Mouse (Mus musculus): ENCODE measurements around the gene Stx8. TPM values are rescaled to one million over a fixed set of nuclear protein-coding genes. Genes with fewer than 3 reads are reported as not detected.

The Stx8 gene
- total RNA-seq, 1 experiment from 2014 or later = 12.3 TPM

GRCm38 (mm10) chr11:68023811-68024369, 57.9 kb downstream of the Stx8 start:
- no peak for ATAC-seq (replicated peaks in 1 of 2; ENCODE audit: insufficient read depth in 1 of 2, low FRiP score in 2 of 2, low TSS enrichment in 1 of 2, low read depth in 1 of 2, poor library complexity in 2 of 2, severe bottlenecking in 2 of 2)

- ATAC-seq (replicated peaks in 1 of 2; ENCODE audit: insufficient read depth in 1 of 2, low FRiP score in 2 of 2, low TSS enrichment in 1 of 2, low read depth in 1 of 2, poor library complexity in 2 of 2, severe bottlenecking in 2 of 2) = no peak
Measured at GRCm38 (mm10) chr11:68026590-68026989, 60.6 kb downstream of the Stx8 start.

DNA sequence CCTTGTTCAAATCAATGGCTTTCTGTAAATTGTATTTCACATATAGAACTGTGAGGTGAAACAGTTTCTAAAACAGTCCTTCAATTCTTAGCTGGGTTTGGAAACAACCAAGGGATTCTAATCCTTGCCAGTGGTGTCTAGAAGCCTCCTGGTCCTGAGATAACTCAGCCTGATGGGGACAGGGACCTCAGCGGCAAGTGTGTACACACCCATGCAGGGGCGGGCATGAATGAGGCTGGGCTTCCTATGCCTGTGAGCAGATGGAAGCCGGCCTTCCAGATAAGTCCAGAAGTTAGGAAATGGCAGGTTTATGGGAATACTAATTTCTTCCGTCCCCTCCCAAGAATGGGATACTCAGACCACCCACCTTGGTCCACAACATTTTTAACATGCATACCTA, 63.1 kb downstream of the Stx8 start:
- no peak for ATAC-seq (replicated peaks in 1 of 2; ENCODE audit: insufficient read depth in 1 of 2, low FRiP score in 2 of 2, low TSS enrichment in 1 of 2, low read depth in 1 of 2, poor library complexity in 2 of 2, severe bottlenecking in 2 of 2)

DNA sequence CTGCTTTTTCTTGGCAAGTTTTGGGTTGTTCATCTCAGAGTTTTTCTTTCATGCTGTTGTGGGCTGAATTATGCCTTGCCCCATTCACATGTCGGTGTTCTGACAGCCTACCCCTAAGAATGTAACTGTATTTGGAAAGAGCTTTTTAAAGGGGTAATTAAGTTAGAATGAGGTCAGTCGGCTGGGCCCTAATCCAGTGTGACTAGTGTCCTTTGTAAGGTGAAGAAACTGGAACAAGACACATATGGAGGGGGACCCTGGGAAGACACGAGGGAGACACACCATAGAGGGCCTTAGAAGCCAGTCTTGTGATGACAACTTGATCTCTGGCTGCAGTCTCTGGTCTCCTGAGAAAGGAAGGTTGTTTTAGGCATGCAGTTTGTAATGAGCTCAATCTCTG, 63.9 kb downstream of the Stx8 start:
- no peak for ATAC-seq (replicated peaks in 1 of 2; ENCODE audit: insufficient read depth in 1 of 2, low FRiP score in 2 of 2, low TSS enrichment in 1 of 2, low read depth in 1 of 2, poor library complexity in 2 of 2, severe bottlenecking in 2 of 2)

DNA sequence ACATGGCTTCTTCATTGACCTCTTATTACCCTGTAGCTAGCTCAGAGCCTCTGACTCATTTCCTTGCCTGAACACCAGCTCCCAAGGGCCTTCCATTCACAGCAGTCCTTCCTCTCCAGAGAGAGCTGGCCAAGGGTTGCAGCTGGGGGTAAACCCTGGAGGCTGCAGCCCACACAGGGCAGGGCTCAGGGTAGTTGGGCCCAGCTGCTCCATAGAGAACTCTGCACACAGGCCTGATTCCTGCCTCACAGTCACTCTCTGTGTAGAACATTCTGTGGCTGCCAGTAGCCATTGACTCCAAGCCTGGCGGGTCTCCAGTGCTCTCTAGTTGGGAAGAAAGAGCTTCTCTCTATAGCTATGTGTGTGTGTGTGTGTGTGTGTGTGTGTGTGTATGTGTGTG, 64.8 kb downstream of the Stx8 start:
- no peak for ATAC-seq (replicated peaks in 1 of 2; ENCODE audit: insufficient read depth in 1 of 2, low FRiP score in 2 of 2, low TSS enrichment in 1 of 2, low read depth in 1 of 2, poor library complexity in 2 of 2, severe bottlenecking in 2 of 2)

DNA sequence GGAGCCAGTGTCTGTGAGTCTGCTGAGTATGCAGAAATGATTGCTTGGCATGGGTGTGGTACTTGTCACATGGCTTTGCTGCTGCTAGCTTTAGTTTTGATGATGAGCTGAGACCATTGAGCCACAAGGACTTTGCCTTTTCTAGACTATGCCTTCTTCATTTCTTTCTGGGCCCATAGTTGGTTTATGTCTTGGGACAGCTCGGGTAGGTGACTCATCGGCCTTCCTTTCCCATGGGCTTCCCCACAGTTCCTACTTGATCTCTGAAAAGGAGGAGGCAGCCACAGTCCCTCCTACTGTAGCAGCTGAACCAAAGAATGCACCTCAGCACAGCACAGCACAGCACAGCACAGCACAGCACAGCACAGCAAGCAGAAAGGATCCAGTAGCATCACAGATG, 66.5 kb downstream of the Stx8 start:
- no peak for ATAC-seq (replicated peaks in 1 of 2; ENCODE audit: insufficient read depth in 1 of 2, low FRiP score in 2 of 2, low TSS enrichment in 1 of 2, low read depth in 1 of 2, poor library complexity in 2 of 2, severe bottlenecking in 2 of 2)

GRCm38 (mm10) chr11:68033331-68033926, 67.4 kb downstream of the Stx8 start:
- ATAC-seq (replicated peaks in 1 of 2; ENCODE audit: insufficient read depth in 1 of 2, low FRiP score in 2 of 2, low TSS enrichment in 1 of 2, low read depth in 1 of 2, poor library complexity in 2 of 2, severe bottlenecking in 2 of 2) = no peak

GRCm38 (mm10) chr11:68034422-68034821, 68.4 kb downstream of the Stx8 start:
- ATAC-seq (replicated peaks in 1 of 2; ENCODE audit: insufficient read depth in 1 of 2, low FRiP score in 2 of 2, low TSS enrichment in 1 of 2, low read depth in 1 of 2, poor library complexity in 2 of 2, severe bottlenecking in 2 of 2) = no peak

- no peak for ATAC-seq (replicated peaks in 1 of 2; ENCODE audit: insufficient read depth in 1 of 2, low FRiP score in 2 of 2, low TSS enrichment in 1 of 2, low read depth in 1 of 2, poor library complexity in 2 of 2, severe bottlenecking in 2 of 2)
Measured at GRCm38 (mm10) chr11:68035303-68035891, 69.4 kb downstream of the Stx8 start.

DNA sequence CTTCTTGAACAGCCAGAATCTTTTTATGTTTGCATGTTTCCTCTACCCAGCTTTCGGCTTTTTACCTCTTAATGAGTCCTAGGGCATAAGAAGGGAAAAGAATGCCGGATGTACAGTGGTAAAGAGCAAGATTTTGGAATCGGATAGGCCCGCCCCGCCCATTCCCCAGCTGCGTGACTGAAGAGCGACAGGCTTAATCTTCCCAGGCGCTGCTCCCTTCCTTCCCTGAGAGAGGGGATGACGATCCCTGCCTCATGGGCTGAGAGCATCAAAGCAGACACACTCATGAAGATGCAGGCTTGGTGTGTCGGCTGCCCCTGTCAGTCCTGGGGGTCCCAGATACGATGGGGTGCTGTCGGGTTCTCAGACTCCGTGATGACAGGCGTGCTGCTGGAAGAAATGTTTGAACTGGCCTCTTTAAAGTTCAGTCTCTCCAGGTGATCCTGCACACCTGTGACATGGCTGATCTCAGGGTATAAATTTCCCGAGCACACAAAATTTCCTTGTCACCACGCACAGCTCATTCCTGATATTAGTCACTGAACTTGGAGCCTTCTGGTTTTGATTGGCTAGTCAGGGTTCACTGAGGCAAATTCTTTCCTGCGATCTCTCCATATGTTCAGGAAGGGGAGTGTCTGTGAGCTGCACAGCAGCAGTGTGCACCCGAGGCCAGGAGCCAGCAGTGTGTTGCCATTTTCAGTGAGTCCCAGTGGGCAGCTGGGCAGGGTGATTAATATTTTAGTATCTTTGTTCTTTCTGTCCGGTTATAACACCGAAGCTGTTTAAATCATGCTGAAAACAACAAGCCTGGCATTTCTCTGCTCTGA, 70.4 kb downstream of the Stx8 start:
- ATAC-seq (replicated peaks in 1 of 2; ENCODE audit: insufficient read depth in 1 of 2, low FRiP score in 2 of 2, low TSS enrichment in 1 of 2, low read depth in 1 of 2, poor library complexity in 2 of 2, severe bottlenecking in 2 of 2) = no peak

DNA sequence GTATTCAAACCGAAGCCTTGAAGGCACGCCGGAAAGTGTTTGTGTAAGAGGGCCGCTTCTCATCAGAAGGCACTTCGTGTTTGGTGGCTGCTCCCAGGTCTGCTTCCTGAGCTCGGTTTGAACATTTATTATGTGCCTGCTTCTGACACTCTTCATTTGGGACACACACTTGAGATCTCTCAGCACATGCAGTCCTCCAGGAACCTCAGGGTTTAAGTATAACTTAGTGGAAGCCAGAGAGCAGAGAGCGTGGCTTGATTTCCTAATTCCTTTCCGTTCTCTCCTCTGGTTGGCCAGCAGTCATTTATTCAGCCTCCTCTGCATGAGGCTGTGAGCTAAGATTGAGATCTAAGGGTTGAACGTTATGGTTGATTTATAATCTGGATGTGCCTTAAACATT, 71.1 kb downstream of the Stx8 start:
- no peak for ATAC-seq (replicated peaks in 1 of 2; ENCODE audit: insufficient read depth in 1 of 2, low FRiP score in 2 of 2, low TSS enrichment in 1 of 2, low read depth in 1 of 2, poor library complexity in 2 of 2, severe bottlenecking in 2 of 2)

- ATAC-seq (replicated peaks in 1 of 2; ENCODE audit: insufficient read depth in 1 of 2, low FRiP score in 2 of 2, low TSS enrichment in 1 of 2, low read depth in 1 of 2, poor library complexity in 2 of 2, severe bottlenecking in 2 of 2) = no peak
Measured at GRCm38 (mm10) chr11:68038101-68038500, 72.1 kb downstream of the Stx8 start.

DNA sequence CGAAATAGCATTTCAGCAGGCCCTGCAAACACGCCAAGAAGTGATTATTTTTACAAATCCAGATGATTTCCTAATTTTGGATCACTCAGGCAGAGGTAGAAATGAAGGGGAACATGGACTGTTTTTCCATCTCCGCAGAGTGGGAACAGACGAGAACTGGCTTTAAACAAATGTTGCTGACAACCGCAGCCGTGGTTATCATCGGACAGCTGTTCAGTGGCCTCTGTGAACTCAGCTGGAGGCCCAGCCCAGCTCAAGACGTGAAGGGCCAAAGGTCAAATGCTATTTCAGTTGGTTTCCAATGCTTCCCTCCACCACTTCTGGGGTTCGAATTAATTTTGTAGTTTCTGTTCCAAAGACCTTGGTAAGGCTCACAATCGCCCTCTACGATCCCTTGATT, 78.2 kb downstream of the Stx8 start:
- no peak for ATAC-seq (replicated peaks in 1 of 2; ENCODE audit: insufficient read depth in 1 of 2, low FRiP score in 2 of 2, low TSS enrichment in 1 of 2, low read depth in 1 of 2, poor library complexity in 2 of 2, severe bottlenecking in 2 of 2)

GRCm38 (mm10) chr11:68046916-68047315, 80.9 kb downstream of the Stx8 start:
- no peak for ATAC-seq (replicated peaks in 1 of 2; ENCODE audit: insufficient read depth in 1 of 2, low FRiP score in 2 of 2, low TSS enrichment in 1 of 2, low read depth in 1 of 2, poor library complexity in 2 of 2, severe bottlenecking in 2 of 2)

GRCm38 (mm10) chr11:68049261-68050165, 83.5 kb downstream of the Stx8 start:
- no peak for ATAC-seq (replicated peaks in 1 of 2; ENCODE audit: insufficient read depth in 1 of 2, low FRiP score in 2 of 2, low TSS enrichment in 1 of 2, low read depth in 1 of 2, poor library complexity in 2 of 2, severe bottlenecking in 2 of 2)

DNA sequence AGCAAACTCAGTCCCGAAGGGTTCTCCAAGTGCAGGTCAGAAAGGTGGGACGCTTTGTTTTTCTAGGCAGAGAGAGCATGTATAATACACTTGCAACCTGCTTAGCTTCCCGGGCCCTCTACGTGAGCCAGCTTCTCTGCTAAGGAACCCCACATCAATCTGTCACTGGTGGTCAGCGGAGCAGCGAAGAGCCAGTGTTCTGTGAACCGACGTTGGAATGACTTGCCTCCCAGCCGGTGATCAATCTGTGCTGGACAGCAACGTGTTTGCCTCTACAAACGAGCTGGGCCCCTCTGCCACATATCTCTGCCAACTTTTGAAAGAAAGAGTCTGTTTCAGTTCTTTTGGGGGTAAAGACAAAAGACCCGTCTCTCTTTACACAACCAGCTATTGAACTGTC, 84.7 kb downstream of the Stx8 start:
- ATAC-seq (replicated peaks in 1 of 2; ENCODE audit: insufficient read depth in 1 of 2, low FRiP score in 2 of 2, low TSS enrichment in 1 of 2, low read depth in 1 of 2, poor library complexity in 2 of 2, severe bottlenecking in 2 of 2) = no peak

DNA sequence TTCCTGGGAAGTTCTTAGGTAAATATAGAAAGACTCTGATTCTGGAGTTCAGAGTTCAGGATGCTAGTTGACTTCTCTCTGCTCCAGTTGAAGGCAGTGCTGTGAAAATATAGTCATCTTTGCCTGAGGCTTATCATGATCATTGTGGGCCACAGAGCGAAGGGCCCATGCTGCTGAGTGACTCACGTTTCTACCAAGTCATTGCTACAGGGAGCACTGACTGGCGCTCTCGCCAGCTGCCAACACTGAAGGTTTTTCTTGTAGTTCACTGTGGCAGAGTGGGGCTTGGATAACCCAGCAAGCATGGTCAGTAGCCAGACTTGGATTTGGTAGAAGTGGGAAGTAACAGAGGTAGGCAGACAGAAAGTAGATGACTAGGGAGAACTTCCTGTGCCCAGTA, 85.3 kb downstream of the Stx8 start:
- no peak for ATAC-seq (replicated peaks in 1 of 2; ENCODE audit: insufficient read depth in 1 of 2, low FRiP score in 2 of 2, low TSS enrichment in 1 of 2, low read depth in 1 of 2, poor library complexity in 2 of 2, severe bottlenecking in 2 of 2)
